Mouse (Mus musculus) MEL (cell line): ENCODE data around the gene Jup. TPM values are rescaled to one million over a fixed set of nuclear protein-coding genes. Genes with fewer than 3 reads are reported as not detected.

Experiments used
- DNase-seq: peaks from one replicate; pipeline ENCODE4 v3.0.0; 2011; ENCODE audit warnings: low read depth, low spot score
- H3K27ac ChIP-seq: 2 replicates; pipeline ENCODE4 v1.5.1; 2012; ENCODE audit warnings: low read depth, mild to moderate bottlenecking, control low read depth, low read length, moderate library complexity; ENCODE audit not compliant: control insufficient read depth
- H3K27me3 ChIP-seq, 2 experiments: fragments of 150-350 bp in 1 of 2; sonication (generic) in 1 of 2; 2 replicates each; pipeline ENCODE4 v1.6.1; 2012; ENCODE audit warnings: low read length in 2 of 2, mild to moderate bottlenecking in 2 of 2, improper control_type of control experiment in 1 of 2, moderate library complexity in 1 of 2; ENCODE audit not compliant: insufficient read depth in 2 of 2, control insufficient read depth in 1 of 2
- H3K36me3 ChIP-seq, 2 experiments: 2 replicates each; pipeline ENCODE4 v1.6.1; 2012 to 2014; ENCODE audit warnings: low read length in 2 of 2, improper control_type of control experiment in 1 of 2, inconsistent platforms in 1 of 2, mild to moderate bottlenecking in 1 of 2; ENCODE audit not compliant: insufficient read depth in 2 of 2, control insufficient read depth in 1 of 2
- H3K4me1 ChIP-seq, 2 experiments: fragments of 150-350 bp in 1 of 2; sonication (generic) in 1 of 2; 2 replicates each; pipeline ENCODE4 v1.6.1; 2012; ENCODE audit warnings: low read length in 2 of 2, improper control_type of control experiment in 1 of 2, mild to moderate bottlenecking in 1 of 2; ENCODE audit not compliant: insufficient read depth in 2 of 2, control insufficient read depth in 1 of 2
- H3K4me3 ChIP-seq, 2 experiments: fragments of 150-350 bp in 1 of 2; sonication (generic) in 1 of 2; 2 replicates each; pipeline ENCODE4 v1.5.1; 2012; ENCODE audit warnings: low read depth in 2 of 2, low read length in 2 of 2, mild to moderate bottlenecking in 2 of 2, moderate library complexity in 2 of 2, control low read depth in 1 of 2, improper control_type of control experiment in 1 of 2; ENCODE audit not compliant: control insufficient read depth in 1 of 2, insufficient read depth in 1 of 2
- H3K79me2 ChIP-seq: 2 replicates; pipeline ENCODE4 v1.6.1; 2012; ENCODE audit warnings: mild to moderate bottlenecking, low read length, moderate library complexity; ENCODE audit not compliant: control insufficient read depth, poor library complexity, insufficient read depth
- H3K9ac ChIP-seq: 2 replicates; pipeline ENCODE4 v1.6.1; 2012; ENCODE audit warnings: low read depth, mild to moderate bottlenecking, control low read depth, low read length, moderate library complexity; ENCODE audit not compliant: control insufficient read depth, poor library complexity, severe bottlenecking
- H3K9me3 ChIP-seq: fragments of 150-350 bp; sonication (generic); replicated peaks from 2 replicates; pipeline ENCODE4 v1.6.1; 2012; ENCODE audit warnings: mild to moderate bottlenecking, low read length, improper control_type of control experiment, moderate library complexity; ENCODE audit not compliant: insufficient read depth
- BHLHE40 ChIP-seq: IDR thresholded peaks from 2 replicates; pipeline ENCODE4 v1.6.1; 2012; ENCODE audit warnings: low read depth, mild to moderate bottlenecking, inconsistent platforms, low read length, improper control_type of control experiment, borderline replicate concordance
- CHD1 ChIP-seq: IDR thresholded peaks from 2 replicates; pipeline ENCODE4 v1.6.1; 2012; ENCODE audit warnings: low read depth, mild to moderate bottlenecking, inconsistent platforms, low read length, improper control_type of control experiment
- ELF1 ChIP-seq: IDR thresholded peaks from 2 replicates; pipeline ENCODE4 v1.6.1; 2014; ENCODE audit warnings: low read depth, mild to moderate bottlenecking, inconsistent platforms, low read length, improper control_type of control experiment, moderate library complexity
- EP300 ChIP-seq, 2 experiments: IDR thresholded peaks; 2 replicates each; pipeline ENCODE4 v1.6.1; 2011; ENCODE audit warnings: improper control_type of control experiment in 2 of 2, low read length in 2 of 2, low read depth in 1 of 2, mild to moderate bottlenecking in 1 of 2
- ETS1 ChIP-seq: IDR thresholded peaks from 2 replicates; pipeline ENCODE4 v1.6.1; 2012; ENCODE audit warnings: low read depth, mild to moderate bottlenecking, inconsistent platforms, low read length, improper control_type of control experiment, moderate library complexity
- GATA1 ChIP-seq: IDR thresholded peaks from 2 replicates; pipeline ENCODE4 v1.6.1; 2011; ENCODE audit warnings: low read depth, low read length, improper control_type of control experiment
- HCFC1 ChIP-seq: IDR thresholded peaks from 2 replicates; pipeline ENCODE4 v1.6.1; 2012; ENCODE audit warnings: low read depth, mild to moderate bottlenecking, inconsistent platforms, low read length, improper control_type of control experiment, moderate library complexity
- JUND ChIP-seq: IDR thresholded peaks from 2 replicates; pipeline ENCODE4 v1.6.1; 2011; ENCODE audit warnings: low read depth, mild to moderate bottlenecking, improper control_type of control experiment, low read length
- KAT2A ChIP-seq: conservative IDR thresholded peaks from 2 replicates; pipeline ENCODE4 v1.6.1; 2012; ENCODE audit warnings: low read depth, low read length, improper control_type of control experiment, inconsistent platforms
- MAFK ChIP-seq: IDR thresholded peaks from 2 replicates; pipeline ENCODE4 v1.6.1; 2011; ENCODE audit warnings: low read depth, mild to moderate bottlenecking, low read length, improper control_type of control experiment, borderline replicate concordance
- MAZ ChIP-seq: IDR thresholded peaks from 2 replicates; pipeline ENCODE4 v1.6.1; 2012; ENCODE audit warnings: low read depth, mild to moderate bottlenecking, inconsistent platforms, low read length, improper control_type of control experiment
- MEF2A ChIP-seq: IDR thresholded peaks from 2 replicates; pipeline ENCODE4 v1.6.1; 2014; ENCODE audit warnings: low read depth, mild to moderate bottlenecking, inconsistent platforms, low read length, improper control_type of control experiment; ENCODE audit not compliant: poor library complexity, insufficient replicate concordance, severe bottlenecking; ENCODE audit errors: extremely low read depth
- MXI1 ChIP-seq: IDR thresholded peaks from 2 replicates; pipeline ENCODE4 v1.6.1; 2011; ENCODE audit warnings: mild to moderate bottlenecking, low read depth, low read length, improper control_type of control experiment
- MYC ChIP-seq: IDR thresholded peaks from 2 replicates; pipeline ENCODE4 v1.6.1; 2011; ENCODE audit warnings: low read depth, mild to moderate bottlenecking, low read length, improper control_type of control experiment, moderate library complexity
- NELFE ChIP-seq: IDR thresholded peaks from 2 replicates; pipeline ENCODE4 v1.6.1; 2011; ENCODE audit warnings: low read depth, low read length, improper control_type of control experiment
- NRF1 ChIP-seq: IDR thresholded peaks from 2 replicates; pipeline ENCODE4 v1.6.1; 2014; ENCODE audit warnings: low read depth, mild to moderate bottlenecking, inconsistent platforms, low read length, improper control_type of control experiment, moderate library complexity; ENCODE audit not compliant: poor library complexity, insufficient read depth, severe bottlenecking
- POLR2A ChIP-seq, 2 experiments: IDR thresholded peaks; 2 replicates each; pipeline ENCODE4 v1.6.1; 2011 to 2012; ENCODE audit warnings: low read length in 2 of 2, mild to moderate bottlenecking in 2 of 2, control low read depth in 1 of 2, improper control_type of control experiment in 1 of 2, low read depth in 1 of 2, moderate library complexity in 1 of 2; ENCODE audit not compliant: control insufficient read depth in 1 of 2, insufficient read depth in 1 of 2, poor library complexity in 1 of 2
- POLR2AphosphoS2 ChIP-seq: IDR thresholded peaks from 2 replicates; pipeline ENCODE4 v1.6.1; 2011; ENCODE audit warnings: low read length, improper control_type of control experiment
- RAD21 ChIP-seq: IDR thresholded peaks from 2 replicates; pipeline ENCODE4 v1.6.1; 2011; ENCODE audit warnings: mild to moderate bottlenecking, low read depth, low read length, improper control_type of control experiment
- SIN3A ChIP-seq: IDR thresholded peaks from 2 replicates; pipeline ENCODE4 v1.6.1; 2012; ENCODE audit warnings: low read length, improper control_type of control experiment, inconsistent platforms
- SMC3 ChIP-seq: IDR thresholded peaks from 2 replicates; pipeline ENCODE4 v1.6.1; 2011; ENCODE audit warnings: low read depth, low read length, improper control_type of control experiment
- UBTF ChIP-seq: IDR thresholded peaks from 2 replicates; pipeline ENCODE4 v1.6.1; 2012; ENCODE audit warnings: low read depth, mild to moderate bottlenecking, inconsistent platforms, low read length, improper control_type of control experiment, moderate library complexity, borderline replicate concordance; ENCODE audit not compliant: insufficient read depth
- USF1 ChIP-seq: IDR thresholded peaks from 2 replicates; pipeline ENCODE4 v1.6.1; 2014; ENCODE audit warnings: low read depth, mild to moderate bottlenecking, inconsistent platforms, low read length, improper control_type of control experiment, moderate library complexity
- USF2 ChIP-seq, 2 experiments: IDR thresholded peaks; 2 replicates each; pipeline ENCODE4 v1.6.1; 2011 to 2012; ENCODE audit warnings: improper control_type of control experiment in 2 of 2, low read length in 2 of 2, borderline replicate concordance in 1 of 2, inconsistent platforms in 1 of 2, low read depth in 1 of 2, mild to moderate bottlenecking in 1 of 2; ENCODE audit not compliant: insufficient read depth in 1 of 2
- ZC3H11A ChIP-seq: IDR thresholded peaks from 2 replicates; pipeline ENCODE4 v1.6.1; 2012; ENCODE audit warnings: low read depth, mild to moderate bottlenecking, inconsistent platforms, low read length, improper control_type of control experiment
- ZKSCAN1 ChIP-seq: IDR thresholded peaks from 2 replicates; pipeline ENCODE4 v1.6.1; 2012; ENCODE audit warnings: low read depth, mild to moderate bottlenecking, inconsistent platforms, low read length, improper control_type of control experiment, moderate library complexity
- ZMIZ1 ChIP-seq: IDR thresholded peaks from 2 replicates; pipeline ENCODE4 v1.6.1; 2012; ENCODE audit warnings: low read depth, mild to moderate bottlenecking, inconsistent platforms, low read length, improper control_type of control experiment, moderate library complexity
- ZNF384 ChIP-seq: IDR thresholded peaks from 2 replicates; pipeline ENCODE4 v1.6.1; 2012; ENCODE audit warnings: low read depth, mild to moderate bottlenecking, inconsistent platforms, low read length, improper control_type of control experiment
- polyA plus RNA-seq, 2 experiments: library from polyadenylated mRNA; stranded (reverse) in 1 of 2; unstranded in 1 of 2; fragments of >175 nt in 1 of 2; fragments of >200 nt in 1 of 2; gene quantifications; 2 replicates each; pipeline versions ENCODE4 v1.2.1 to v1.2.4; 2012; ENCODE audit warnings: low replicate concordance in 2 of 2, low read depth in 1 of 2; ENCODE audit not compliant: insufficient read length in 2 of 2, insufficient read depth in 1 of 2, missing spikeins in 1 of 2
- total RNA-seq: library from RNA; depleted of rRNA; stranded (reverse); fragments of 300-350 nt; gene quantifications from 2 replicates; pipeline ENCODE4 v1.2.3, GENCODE M21; 2012

The Jup gene
- total and polyA plus RNA-seq, 3 experiments, result 1.0 to 8.5 TPM; not detected in 1

- no peak for TF ChIP-seq POLR2AphosphoS2
- TF ChIP-seq EP300 (IDR thresholded peaks at IDR 0.05; ENCODE audit: low read depth in 1 of 2, low read length in 2 of 2), result no peak
- no peak for TF ChIP-seq ZKSCAN1
- TF ChIP-seq KAT2A, result no peak
- no peak for TF ChIP-seq SIN3A
- no peak for TF ChIP-seq SMC3
- no peak for TF ChIP-seq USF1
- Histone ChIP-seq H3K9me3 (no peaks in the 10 kb centered on the region), H3K4me1 (peaks cover 6% of the 10 kb centered on the region in 2 experiments), H3K4me3 (no peak overlapping the region), H3K79me2 (no peaks in the 10 kb centered on the region), H3K9ac (no peak overlapping the region), H3K27ac (no peak overlapping the region), H3K27me3 (no peaks in the 10 kb centered on the region), H3K36me3 (peaks cover 0 to 10% of the 10 kb centered on the region in 2 experiments; a peak in 2 of 4 replicates)
- DNase-seq, result no peak
Measured at GRCm38 (mm10) chr11:100327316-100327715, 70.2 kb downstream of the Jup start.

- peaks cover 13% of the 10 kb centered on the region for H3K79me2 ChIP-seq
- peak overlapping the region; percentile 17; the same call in 1 of the 2 replicates for H3K27ac ChIP-seq
- H3K36me3 ChIP-seq, result peaks cover 10 to 20% of the 10 kb centered on the region in 2 experiments
- no peaks in the 10 kb centered on the region for H3K27me3 ChIP-seq
- H3K9me3 ChIP-seq, result no peaks in the 10 kb centered on the region
- peak; percentile 78 for DNase-seq
- peaks cover 6 to 13% of the 10 kb centered on the region in 2 experiments for H3K4me1 ChIP-seq
- peak overlapping the region; percentile 10; the same call in 1 of the 2 replicates for H3K9ac ChIP-seq
- no peak overlapping the region for H3K4me3 ChIP-seq
- TF ChIP-seq KAT2A (no peak), RAD21 (no peak), SIN3A (peak; percentile 50; the same call in 1 of the 2 replicates), EP300 (IDR thresholded peaks at IDR 0.05; ENCODE audit: low read depth in 1 of 2, low read length in 2 of 2) (no peak; a peak in 1 of 4 replicates), USF2 (IDR thresholded peaks at IDR 0.05; ENCODE audit: borderline replicate concordance in 1 of 2, insufficient read depth in 1 of 2, low read depth in 1 of 2, low read length in 2 of 2) (no peak), ZMIZ1 (no peak), SMC3 (no peak), MEF2A (no peak), ETS1 (peak; percentile 39), CHD1 (no peak), ZC3H11A (no peak), MXI1 (peak; percentile 49; the same call in 1 of the 2 replicates), GATA1 (peak; percentile 53), JUND (no peak), POLR2AphosphoS2 (no peak), UBTF (no peak), BHLHE40 (peak; percentile 64; the same call in 1 of the 2 replicates), ZNF384 (no peak), HCFC1 (peak; percentile 48; the same call in 1 of the 2 replicates), NRF1 (no peak), MYC (0 out of 2 replicates have a peak, but pooled peaks have one; percentile 37), NELFE (0 out of 2 replicates have a peak, but pooled peaks have one; percentile 24), USF1 (no peak), POLR2A (IDR thresholded peaks at IDR 0.05; ENCODE audit: control insufficient read depth in 1 of 2, insufficient read depth in 1 of 2, low read depth in 1 of 2, low read length in 2 of 2, poor library complexity in 1 of 2) (no peak), MAFK (no peak), MAZ (no peak), ELF1 (peak; percentile 35; the same call in 1 of the 2 replicates)
Measured at GRCm38 (mm10) chr11:100325062-100325629, 72.4 kb downstream of the Jup start.
